Mouse (Mus musculus): ENCODE results near the gene Smarcc2. TPM values are rescaled to one million over a fixed set of nuclear protein-coding genes. Genes with fewer than 3 reads are reported as not detected.

The Smarcc2 gene
- polyA plus RNA-seq, 2 experiments, result 98.0 to 216 TPM

DNA sequence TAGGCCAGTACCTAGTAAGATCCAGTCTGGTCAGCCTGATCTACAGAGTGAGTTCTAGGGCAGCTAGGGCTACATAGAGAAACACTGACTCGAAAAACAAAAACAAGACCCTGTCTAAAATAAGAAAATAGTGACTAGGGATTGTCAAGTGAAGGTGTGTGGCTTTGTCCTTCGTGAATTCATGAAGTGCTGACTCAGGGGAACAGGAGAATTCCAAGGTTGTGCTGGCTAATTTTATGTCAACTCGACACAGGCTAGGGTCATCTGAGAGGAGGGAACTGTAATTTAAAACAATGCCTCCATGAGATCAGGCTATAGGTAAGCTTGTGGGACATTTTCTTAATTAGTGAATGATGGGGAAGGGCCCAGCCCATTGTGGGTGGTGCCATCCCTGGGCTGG, 4.6 kb upstream of the Smarcc2 start:
- H3K9ac ChIP-seq (ENCODE audit: low read depth, low read length, severe bottlenecking), result no peak overlapping the region
- H3K9me3 ChIP-seq (ENCODE audit: control insufficient read depth, low read length), result no peaks in the 10 kb centered on the region
- no peaks in the 10 kb centered on the region for H3K4me1 ChIP-seq (ENCODE audit: control insufficient read depth, insufficient read depth, low read length)
- H3K27me3 ChIP-seq (ENCODE audit: control insufficient read depth, insufficient read depth, low read length), result no peaks in the 10 kb centered on the region
- DNase-seq (ENCODE audit: low spot score) (no peak), ATAC-seq (ENCODE audit: low FRiP score, low read depth) (no peak)
- no peak for TF ChIP-seq POLR2A (IDR thresholded peaks at IDR 0.05; ENCODE audit: borderline replicate concordance, extremely low read depth, insufficient read depth, insufficient read length)
- H3K27ac ChIP-seq (replicated peaks; ENCODE audit: low read depth, low read length), result no peak overlapping the region
- no peaks in the 10 kb centered on the region for H3K36me3 ChIP-seq (ENCODE audit: control insufficient read depth, insufficient read depth, low read length)
- no peak overlapping the region for H3K4me2 ChIP-seq (replicated peaks; ENCODE audit: low read depth, low read length, severe bottlenecking)
- 81% methylated on average over 3 of the region's 3 CpGs for WGBS
- H3K4me3 ChIP-seq (replicated peaks; ENCODE audit: low read length), result no peak overlapping the region

DNA sequence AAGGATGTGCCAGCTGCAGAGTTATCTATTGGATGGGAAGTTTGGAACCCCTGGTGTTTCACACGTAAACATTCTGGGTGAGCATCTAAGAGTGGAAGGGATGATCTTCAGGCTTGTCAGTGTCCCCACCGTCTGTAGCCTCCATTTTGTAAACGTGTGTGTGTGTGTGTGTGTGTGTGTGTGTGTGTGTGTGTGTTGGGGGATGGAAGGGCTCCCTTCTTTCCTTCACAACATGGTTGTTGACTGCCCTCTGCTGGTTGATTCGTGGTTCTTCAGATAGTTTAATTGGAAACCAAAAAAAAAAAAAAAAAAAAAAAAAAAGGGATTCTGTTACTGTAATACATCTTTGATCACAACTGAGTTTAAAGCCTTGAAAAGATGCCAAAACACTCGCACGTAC, 3.8 kb upstream of the Smarcc2 start:
- 5% methylated on average over 6 of the region's 6 CpGs for WGBS
- H3K9me3 ChIP-seq (ENCODE audit: control insufficient read depth, low read length), result no peaks in the 10 kb centered on the region
- peak overlapping the region; percentile 41 for H3K4me2 ChIP-seq (replicated peaks; ENCODE audit: low read depth, low read length, severe bottlenecking)
- ATAC-seq (ENCODE audit: low FRiP score, low read depth) (no peak), DNase-seq (ENCODE audit: low spot score) (peak; percentile 94)
- H3K4me1 ChIP-seq (ENCODE audit: control insufficient read depth, insufficient read depth, low read length), result no peaks in the 10 kb centered on the region
- no peak for TF ChIP-seq POLR2A (IDR thresholded peaks at IDR 0.05; ENCODE audit: borderline replicate concordance, extremely low read depth, insufficient read depth, insufficient read length)
- no peak overlapping the region for H3K4me3 ChIP-seq (replicated peaks; ENCODE audit: low read length)
- no peaks in the 10 kb centered on the region for H3K27me3 ChIP-seq (ENCODE audit: control insufficient read depth, insufficient read depth, low read length)
- H3K27ac ChIP-seq (replicated peaks; ENCODE audit: low read depth, low read length), result no peak overlapping the region
- H3K9ac ChIP-seq (ENCODE audit: low read depth, low read length, severe bottlenecking), result no peak overlapping the region
- H3K36me3 ChIP-seq (ENCODE audit: control insufficient read depth, insufficient read depth, low read length), result no peaks in the 10 kb centered on the region

DNA sequence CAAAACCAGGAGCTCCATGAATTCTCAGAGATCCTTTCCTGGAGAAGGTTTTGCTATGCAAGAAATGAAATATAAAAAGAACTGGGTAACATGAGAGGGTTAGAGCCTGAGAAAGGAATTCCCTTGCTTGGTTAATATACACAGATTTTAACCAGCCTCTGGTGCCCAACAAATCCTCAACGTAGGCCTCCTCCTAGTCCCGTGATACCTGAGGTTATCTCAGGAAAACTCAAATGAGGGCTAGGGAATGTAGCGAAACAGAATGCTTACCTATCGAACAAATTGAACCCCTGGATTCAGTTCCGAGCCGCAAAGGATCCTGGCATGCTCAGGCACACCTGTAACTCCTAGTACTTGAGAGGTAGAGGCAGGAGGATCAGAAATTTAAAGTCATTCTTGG, 1.4 kb upstream of the Smarcc2 start:
- Histone ChIP-seq H3K9me3 (ENCODE audit: control insufficient read depth, low read length) (no peaks in the 10 kb centered on the region), H3K9ac (ENCODE audit: low read depth, low read length, severe bottlenecking) (no peak overlapping the region), H3K4me2 (replicated peaks; ENCODE audit: low read depth, low read length, severe bottlenecking) (no peak overlapping the region), H3K36me3 (ENCODE audit: control insufficient read depth, insufficient read depth, low read length) (peaks cover 15% of the 10 kb centered on the region), H3K4me3 (replicated peaks; ENCODE audit: low read length) (no peak overlapping the region), H3K27ac (replicated peaks; ENCODE audit: low read depth, low read length) (no peak overlapping the region), H3K4me1 (ENCODE audit: control insufficient read depth, insufficient read depth, low read length) (peaks cover 10% of the 10 kb centered on the region), H3K27me3 (ENCODE audit: control insufficient read depth, insufficient read depth, low read length) (no peaks in the 10 kb centered on the region)
- ATAC-seq (ENCODE audit: low FRiP score, low read depth) (no peak), DNase-seq (ENCODE audit: low spot score) (no peak)
- no peak for TF ChIP-seq POLR2A (IDR thresholded peaks at IDR 0.05; ENCODE audit: borderline replicate concordance, extremely low read depth, insufficient read depth, insufficient read length)
- 79% methylated on average over 6 of the region's 6 CpGs for WGBS

DNA sequence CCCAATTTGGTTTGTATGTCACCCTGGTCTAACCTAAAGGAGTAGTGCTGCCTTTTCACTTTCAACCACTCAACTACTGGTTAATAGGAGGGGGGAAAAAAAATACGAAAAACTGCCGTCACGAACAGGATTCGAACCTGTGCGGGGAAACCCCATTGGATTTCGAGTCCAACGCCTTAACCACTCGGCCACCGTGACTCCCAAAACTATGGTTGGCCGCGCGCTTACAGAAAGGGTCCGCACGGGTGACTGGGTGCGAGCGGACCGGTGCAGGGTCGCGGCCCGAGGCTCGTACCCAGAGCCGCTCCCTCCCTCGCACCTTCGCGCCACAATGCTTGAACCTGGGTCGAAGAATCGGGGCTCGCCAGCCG, 715 bp upstream of the Smarcc2 start:
- under 1% methylated on average over 29 of the region's 29 CpGs for WGBS
- peak; percentile 87 for DNase-seq (ENCODE audit: low spot score)
- Histone ChIP-seq H3K9me3 (ENCODE audit: control insufficient read depth, low read length) (no peaks in the 10 kb centered on the region), H3K4me1 (ENCODE audit: control insufficient read depth, insufficient read depth, low read length) (peaks cover 10% of the 10 kb centered on the region), H3K27ac (replicated peaks; ENCODE audit: low read depth, low read length) (peak overlapping the region; percentile 95), H3K9ac (ENCODE audit: low read depth, low read length, severe bottlenecking) (peak overlapping the region; percentile 96), H3K4me3 (replicated peaks; ENCODE audit: low read length) (peak overlapping the region; percentile 95), H3K36me3 (ENCODE audit: control insufficient read depth, insufficient read depth, low read length) (peaks cover 21% of the 10 kb centered on the region), H3K4me2 (replicated peaks; ENCODE audit: low read depth, low read length, severe bottlenecking) (peak overlapping the region; percentile 62), H3K27me3 (ENCODE audit: control insufficient read depth, insufficient read depth, low read length) (no peaks in the 10 kb centered on the region)
- TF ChIP-seq POLR2A (IDR thresholded peaks at IDR 0.05; ENCODE audit: borderline replicate concordance, extremely low read depth, insufficient read depth, insufficient read length), result no peak
- ATAC-seq (ENCODE audit: low FRiP score, low read depth), result peak; percentile 80

GRCm38 (mm10) chr10:128459409-128460269, 591 bp downstream of the Smarcc2 start:
- peak; percentile 38; the same call in 1 of the 2 replicates for TF ChIP-seq POLR2A (IDR thresholded peaks at IDR 0.05; ENCODE audit: borderline replicate concordance, extremely low read depth, insufficient read depth, insufficient read length)
- peak; percentile 53 for ATAC-seq (ENCODE audit: low FRiP score, low read depth)
- WGBS, result 1% methylated on average over 16 of the region's 67 CpGs

More at GRCm38 (mm10) chr10:128459409-128460269, 591 bp downstream of the Smarcc2 start:
- H3K36me3 ChIP-seq (ENCODE audit: control insufficient read depth, insufficient read depth, low read length), result peaks cover 34% of the 10 kb centered on the region
- peaks cover 10% of the 10 kb centered on the region for H3K4me1 ChIP-seq (ENCODE audit: control insufficient read depth, insufficient read depth, low read length)
- no peaks in the 10 kb centered on the region for H3K9me3 ChIP-seq (ENCODE audit: control insufficient read depth, low read length)
- H3K4me3 ChIP-seq (replicated peaks; ENCODE audit: low read length), result peak overlapping the region; percentile 95
- H3K9ac ChIP-seq (ENCODE audit: low read depth, low read length, severe bottlenecking), result peak overlapping the region; percentile 96
- peak overlapping the region; percentile 62 for H3K4me2 ChIP-seq (replicated peaks; ENCODE audit: low read depth, low read length, severe bottlenecking)
- H3K27ac ChIP-seq (replicated peaks; ENCODE audit: low read depth, low read length), result peak overlapping the region; percentile 95
- H3K27me3 ChIP-seq (ENCODE audit: control insufficient read depth, insufficient read depth, low read length), result no peaks in the 10 kb centered on the region
- peak; percentile 11 for DNase-seq (ENCODE audit: low spot score)
